Comparison of ENCODE assay signal across 44 mouse cellular contexts in the genomic region with DNA sequence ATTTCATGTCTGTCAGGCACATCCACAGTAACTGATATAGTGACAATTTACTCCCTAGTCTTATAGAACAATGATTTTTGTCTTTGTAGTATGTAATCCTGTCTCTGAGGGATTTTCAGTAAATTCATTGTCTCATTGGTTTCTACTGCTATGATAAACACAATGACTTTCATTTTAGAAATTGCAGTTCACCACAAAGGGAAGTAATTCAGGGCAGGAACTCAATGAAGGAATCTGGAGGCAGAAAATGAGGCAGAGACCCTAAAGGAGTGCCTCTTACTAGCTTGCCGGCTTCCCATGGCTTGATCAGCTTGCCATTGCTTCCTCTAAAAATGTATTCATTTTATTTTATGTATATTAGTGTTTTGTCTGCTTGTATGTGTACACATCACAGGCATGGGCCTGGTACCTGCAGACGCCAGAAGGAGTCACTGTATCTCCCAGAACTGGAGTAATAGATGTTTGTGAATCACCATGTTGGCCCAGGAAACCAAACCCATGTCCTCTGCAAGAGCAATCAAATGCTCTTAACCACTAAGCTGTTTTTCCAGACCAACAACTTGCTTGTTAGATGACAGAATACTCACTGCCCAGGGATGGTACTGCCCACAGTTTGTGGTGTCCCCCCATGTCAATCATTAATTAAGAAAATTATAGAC. TPM values are rescaled to one million over a fixed set of nuclear protein-coding genes. Genes with fewer than 3 reads are reported as not detected.
A peak's percentile ranks its signal among the peaks of the same experiment; 100 is the strongest.
DNase-seq lines count a peak whose midpoint lies in the region; ATAC-seq and TF ChIP-seq lines count a peak whose summit lies in the region.
"Had no signal": no experiment of that assay in that cellular context is flagged by ENCODE, and none has a peak within 500 bp of the region (broad histone marks: within the 10 kb centered on the region; RNA-seq: fewer than 3 reads in every experiment).

No protein-coding gene starts in this region.

- DNase-seq in liver (no peak), Patski (ENCODE audit: low read depth, low spot score) (no peak)
- no peak for DNase-seq in left cerebral cortex, adult 8-10 months (ENCODE audit: low spot score in 2 of 2)
- no peak for DNase-seq in layer of hippocampus, postnatal 36 days
- no peak for DNase-seq in frontal cortex, postnatal 25 days (ENCODE audit: low spot score in 2 of 2)
- DNase-seq: adrenal gland, postnatal 14 days; B cell, adult 2 months; cerebellum, adult 2 months; cerebellum, postnatal 36 days; embryo, embryonic 11 days; gastrocnemius, adult 2 months; gastrocnemius, postnatal 36 days; heart, postnatal 14 days; kidney, adult 2 months; kidney, postnatal 36 days; liver, embryonic 13.5 days; lung, embryonic 14.5 days; lung, postnatal 14 days; right cerebral cortex, postnatal 25 days; spleen, adult 18-20 months; thymus, adult 18-20 months; thymus, postnatal 25 days had no signal

- CTCF ChIA-PET in Patski (lab: Charles Lee) = interaction anchor here (1.1 to 1.3 kb wide), 3 partner anchors 10 to 26 kb away, joined by 3 read pairs; no protein-coding TSS in a partner anchor

- in situ Hi-C loops in Patski (cut with MboI; ENCODE audit: low pct_unique_long_range_greater_than_20kb) = no loop called here

- H3K4me1 ChIP-seq in liver, embryonic 16.5 days (ENCODE audit: control insufficient read depth, low read depth, low read length) = no peaks in the 10 kb centered on the region
- H3K4me1 ChIP-seq: embryonic facial prominence, embryonic 12.5 days; hindbrain, embryonic 12.5 days; intestine, embryonic 15.5 days; liver, embryonic 13.5 days; midbrain, embryonic 12.5 days; neural tube, embryonic 13.5 days had no signal

- no peak overlapping the region for H3K4me2 ChIP-seq in liver, embryonic 16.5 days (ENCODE audit: low read depth, low read length)
- H3K4me2 ChIP-seq: embryonic facial prominence, embryonic 12.5 days; hindbrain, embryonic 12.5 days; intestine, embryonic 15.5 days; liver, embryonic 13.5 days; lung, embryonic 14.5 days; midbrain, embryonic 12.5 days; neural tube, embryonic 13.5 days had no signal

- H3K4me3 ChIP-seq in liver, embryonic 16.5 days (ENCODE audit: low read depth, low read length) = no peak overlapping the region
- H3K4me3 ChIP-seq: embryonic facial prominence, embryonic 12.5 days; gastrocnemius, adult 2 months; hindbrain, embryonic 12.5 days; intestine, embryonic 15.5 days; layer of hippocampus, adult 2 months; liver, embryonic 13.5 days; megakaryocyte, embryonic 14.5 days; midbrain, embryonic 12.5 days; neural tube, embryonic 13.5 days had no signal

- no peaks in the 10 kb centered on the region for H3K9me3 ChIP-seq in liver, embryonic 16.5 days (replicated peaks; ENCODE audit: control insufficient read depth, low read length)
- H3K9me3 ChIP-seq: embryonic facial prominence, embryonic 12.5 days; hindbrain, embryonic 12.5 days; intestine, embryonic 15.5 days; liver, embryonic 13.5 days had no signal

- H3K27ac ChIP-seq in liver, embryonic 16.5 days (ENCODE audit: low read length) = 0 out of 2 replicates have a peak overlapping the region, but pooled peaks have one; percentile 42
- H3K27ac ChIP-seq: embryonic facial prominence, embryonic 12.5 days; gastrocnemius, adult 2 months; hindbrain, embryonic 12.5 days; hindbrain, postnatal 0 days; intestine, embryonic 15.5 days; layer of hippocampus, adult 2 months; liver, embryonic 13.5 days; midbrain, embryonic 12.5 days; neural tube, embryonic 13.5 days had no signal

- no peak for ATAC-seq in liver, embryonic 16.5 days (ENCODE audit: low read depth)
- peak; percentile 26 for ATAC-seq in Patski
- ATAC-seq in granulocyte monocyte progenitor cell, adult 5-6 weeks (replicated peaks; ENCODE audit: poor library complexity, severe bottlenecking) = peak; percentile 34; the same call in 1 of the 2 replicates
- ATAC-seq in monocyte, adult 5-6 weeks (replicated peaks; ENCODE audit: insufficient number of reproducible peaks, low FRiP score, low TSS enrichment, poor library complexity, severe bottlenecking) = peak; percentile 32
- ATAC-seq: forebrain, embryonic 14.5 days; hindbrain, postnatal 0 days; intestine, embryonic 15.5 days had no signal

- POLR2A ChIA-PET in Patski (lab: Charles Lee) = no interaction called here

- no peak overlapping the region for H3K9ac ChIP-seq in liver, embryonic 16.5 days (ENCODE audit: low read depth, low read length)
- H3K9ac ChIP-seq: embryonic facial prominence, embryonic 12.5 days; hindbrain, embryonic 12.5 days; intestine, embryonic 15.5 days; liver, embryonic 13.5 days; lung, embryonic 14.5 days; midbrain, embryonic 12.5 days; neural tube, embryonic 13.5 days had no signal

- WGBS in liver, embryonic 16.5 days (ENCODE audit: insufficient replicate concordance) = 33% methylated on average over 2 of the region's 2 CpGs

- no peaks in the 10 kb centered on the region for H3K27me3 ChIP-seq in liver, embryonic 16.5 days (ENCODE audit: control insufficient read depth, insufficient read depth, low read depth, low read length)
- no peaks in the 10 kb centered on the region for H3K27me3 ChIP-seq in Patski
- H3K27me3 ChIP-seq: CH12.LX; embryonic facial prominence, embryonic 12.5 days; hindbrain, embryonic 12.5 days; intestine, embryonic 15.5 days; liver, embryonic 13.5 days; megakaryocyte, embryonic 14.5 days; midbrain, embryonic 12.5 days; neural tube, embryonic 13.5 days had no signal

- no peaks in the 10 kb centered on the region for H3K36me3 ChIP-seq in liver, embryonic 16.5 days (ENCODE audit: control insufficient read depth, insufficient read depth)
- H3K36me3 ChIP-seq: embryonic facial prominence, embryonic 12.5 days; intestine, embryonic 15.5 days; liver, embryonic 13.5 days; midbrain, embryonic 12.5 days had no signal

- TF ChIP-seq CTCF in Patski (IDR thresholded peaks at IDR 0.05) = peak; percentile 28

RNA-seq across cellular contexts. Expression of a gene that starts 12.7 kb away (rescaled TPM):
- 6.9 and 8.5 TPM in 2 replicates for polyA plus RNA-seq in liver, embryonic 16.5 days (2015; fragmentation: Nextera tagmentation; extraction: Ambion mirVana)
- polyA plus RNA-seq in Patski (2021) = 0.22 TPM
- not detected in 2 replicates for total RNA-seq in granulocyte monocyte progenitor cell, adult 5-6 weeks (2014; fragmentation: Nextera tagmentation)
- total RNA-seq in granulocyte monocyte progenitor cell, adult 5-6 weeks (2017) = 1.1 and 2.9 TPM in 2 replicates
- 9.8 to 11.3 TPM (median 10.1 TPM) in 3 replicates for total RNA-seq in monocyte, adult 5-6 weeks (2017)
- total RNA-seq in left cerebral cortex, adult 8-10 months (2022) = not detected
- not detected for total RNA-seq in layer of hippocampus, postnatal 36 days (2021)
- total RNA-seq: CH12.LX; ES-E14; gastrocnemius, adult 2 months; gastrocnemius, postnatal 36 days; heart, postnatal 14 days; hindbrain, postnatal 0 days; layer of hippocampus, adult 2 months; layer of hippocampus, postnatal 25 days; left cerebral cortex, postnatal 10 days; midbrain, postnatal 0 days had no signal
- polyA plus RNA-seq: brain, embryonic 14.5 days; cerebellum, adult 2 months; forebrain, embryonic 14.5 days; hindbrain, embryonic 12.5 days; hindbrain, postnatal 0 days; kidney, adult 2 months; limb, embryonic 11.5 days; midbrain, embryonic 12.5 days had no signal

RNA-seq across cellular contexts. Expression of a gene that starts 16.0 kb away (rescaled TPM):
- polyA plus RNA-seq in liver, embryonic 16.5 days (2015; fragmentation: Nextera tagmentation; extraction: Ambion mirVana) = 0.05 and 0.07 TPM in 2 replicates
- polyA plus RNA-seq in Patski (2021) = 0.27 TPM
- total RNA-seq in granulocyte monocyte progenitor cell, adult 5-6 weeks (2014; fragmentation: Nextera tagmentation) = not detected in 2 replicates
- not detected in 2 replicates for total RNA-seq in granulocyte monocyte progenitor cell, adult 5-6 weeks (2017)
- not detected in 3 replicates for total RNA-seq in monocyte, adult 5-6 weeks (2017)
- 1 to 10 TPM in 2 of 4 experiments, under 1 TPM in 2; 0.74 to 1.6 (median 1.00) TPM for total RNA-seq in left cerebral cortex, adult 8-10 months (2022)
- under 1 TPM; 0.32 to 0.61 TPM for total RNA-seq in layer of hippocampus, postnatal 36 days (2021)
- total RNA-seq: adrenal gland, postnatal 14 days; CH12.LX had no signal

RNA-seq across cellular contexts. Expression of a gene that starts 16.6 kb away (rescaled TPM):
- polyA plus RNA-seq in liver, embryonic 16.5 days (2015; fragmentation: Nextera tagmentation; extraction: Ambion mirVana) = 3.8 and 5.6 TPM in 2 replicates
- polyA plus RNA-seq in Patski (2021) = 0.45 TPM
- not detected in 2 replicates for total RNA-seq in granulocyte monocyte progenitor cell, adult 5-6 weeks (2014; fragmentation: Nextera tagmentation)
- 3.5 and 5.0 TPM in 2 replicates for total RNA-seq in granulocyte monocyte progenitor cell, adult 5-6 weeks (2017)
- total RNA-seq in monocyte, adult 5-6 weeks (2017) = 29.1 to 53.2 TPM (median 41.4 TPM) in 3 replicates
- total RNA-seq in left cerebral cortex, adult 8-10 months (2022) = not detected
- not detected for total RNA-seq in layer of hippocampus, postnatal 36 days (2021)
- total RNA-seq: adrenal gland, postnatal 14 days; CH12.LX; ES-E14; gastrocnemius, adult 2 months; gastrocnemius, postnatal 36 days; hindbrain, postnatal 0 days; layer of hippocampus, adult 2 months; layer of hippocampus, postnatal 25 days; left cerebral cortex, postnatal 10 days; midbrain, postnatal 0 days had no signal
- polyA plus RNA-seq: embryonic facial prominence, embryonic 12.5 days; forebrain, embryonic 14.5 days; hindbrain, embryonic 12.5 days; limb, embryonic 11.5 days; midbrain, embryonic 12.5 days had no signal

RNA-seq across cellular contexts. Expression of a gene that starts 16.6 kb away (rescaled TPM):
- not detected in 2 replicates for polyA plus RNA-seq in liver, embryonic 16.5 days (2015; fragmentation: Nextera tagmentation; extraction: Ambion mirVana)
- polyA plus RNA-seq in Patski (2021) = not detected
- total RNA-seq in granulocyte monocyte progenitor cell, adult 5-6 weeks (2014; fragmentation: Nextera tagmentation) = not detected in 2 replicates
- total RNA-seq in granulocyte monocyte progenitor cell, adult 5-6 weeks (2017) = not detected in 2 replicates
- not detected in 3 replicates for total RNA-seq in monocyte, adult 5-6 weeks (2017)
- total RNA-seq in left cerebral cortex, adult 8-10 months (2022) = not detected
- not detected for total RNA-seq in layer of hippocampus, postnatal 36 days (2021)
- total RNA-seq: adrenal gland, postnatal 14 days; CH12.LX; ES-E14; gastrocnemius, adult 2 months; gastrocnemius, postnatal 36 days; heart, postnatal 14 days; hindbrain, postnatal 0 days; layer of hippocampus, adult 2 months; layer of hippocampus, postnatal 25 days; left cerebral cortex, postnatal 10 days; midbrain, postnatal 0 days had no signal
- polyA plus RNA-seq: brain, embryonic 14.5 days; cerebellum, adult 2 months; embryonic facial prominence, embryonic 12.5 days; forebrain, embryonic 14.5 days; heart, embryonic 14.5 days; hindbrain, embryonic 12.5 days; hindbrain, postnatal 0 days; intestine, embryonic 15.5 days; kidney, adult 2 months; kidney, embryonic 16.5 days; limb, embryonic 11.5 days; liver, embryonic 13.5 days; lung, embryonic 14.5 days; midbrain, embryonic 12.5 days; midbrain, postnatal 0 days; neural tube, embryonic 13.5 days; stomach, embryonic 16.5 days had no signal

RNA-seq across cellular contexts. Expression of a gene that starts 44.1 kb away (rescaled TPM):
- polyA plus RNA-seq in liver, embryonic 16.5 days (2015; fragmentation: Nextera tagmentation; extraction: Ambion mirVana) = 4.0 and 4.7 TPM in 2 replicates
- polyA plus RNA-seq in Patski (2021) = 34.8 TPM
- total RNA-seq in granulocyte monocyte progenitor cell, adult 5-6 weeks (2014; fragmentation: Nextera tagmentation) = 1.6 and 3.2 TPM in 2 replicates
- not detected in 2 replicates for total RNA-seq in granulocyte monocyte progenitor cell, adult 5-6 weeks (2017)
- 0.10 TPM in 1 of 3 replicates, not detected in the others for total RNA-seq in monocyte, adult 5-6 weeks (2017)
- 10 to 100 TPM; 70.6 to 89.4 (median 76.6) TPM for total RNA-seq in left cerebral cortex, adult 8-10 months (2022)
- 10 to 100 TPM; 89.5 to 99.7 TPM for total RNA-seq in layer of hippocampus, postnatal 36 days (2021)
- total RNA-seq: CH12.LX had no signal
